Mouse (Mus musculus) adrenal gland (tissue): ENCODE results near the gene D330020A13Rik.
"Not testable (repeated sequence)": the region's sequence is repeated elsewhere in the genome, so short reads cannot be mapped to it uniquely, and the experiment has no call there.

Experiments
- intact Hi-C: fragments of 180-260 bp; cut with DNase I; formaldehyde crosslinking; loops from one replicate; pipeline ENCODE4 v1.15.1; 2025

D330020A13Rik gene

DNA sequence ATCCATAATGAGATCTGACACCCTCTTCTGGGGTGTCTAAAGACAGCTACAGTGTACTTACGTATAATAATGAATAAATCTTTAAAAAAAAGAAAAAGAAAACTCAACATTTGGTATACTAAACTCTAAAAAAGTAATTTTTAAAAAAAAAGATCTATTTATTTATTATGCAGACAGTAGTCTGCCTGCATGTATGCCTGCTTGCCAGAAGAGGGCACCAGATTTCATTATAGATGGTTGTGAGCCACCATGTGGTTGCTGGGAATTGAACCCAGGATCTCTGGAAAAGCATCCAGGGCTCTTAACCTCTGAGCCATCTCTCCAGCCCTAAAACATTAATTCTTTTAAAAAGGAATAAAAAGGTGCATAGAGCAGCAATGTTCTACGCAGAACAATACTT, 2.4 kb downstream of the D330020A13Rik start:
- intact Hi-C loops, result not testable (repeated sequence)

DNA sequence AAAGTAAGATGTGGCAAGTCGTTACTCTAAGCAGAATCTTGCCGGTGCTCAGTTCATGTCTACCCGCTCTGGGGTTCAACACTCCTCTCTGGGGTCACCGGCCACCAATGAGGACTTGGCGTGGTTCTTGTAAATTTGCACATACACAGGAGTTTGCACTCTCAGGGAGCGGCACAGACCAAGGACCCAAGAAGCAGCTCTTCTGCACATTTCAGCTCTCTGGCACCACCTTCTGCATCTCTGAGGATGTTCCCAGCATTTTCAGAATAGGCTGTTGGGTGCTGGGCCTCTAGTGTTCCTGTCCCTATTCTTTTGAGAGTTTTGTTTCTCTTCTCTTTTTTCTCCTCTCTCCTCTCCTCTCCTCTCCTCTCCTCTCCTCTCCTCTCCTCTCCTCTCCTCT, 7.0 kb downstream of the D330020A13Rik start:
- intact Hi-C loops, result loop anchor here (2.0 kb wide), 1 partner anchor 78 kb away; no protein-coding TSS in a partner anchor

DNA sequence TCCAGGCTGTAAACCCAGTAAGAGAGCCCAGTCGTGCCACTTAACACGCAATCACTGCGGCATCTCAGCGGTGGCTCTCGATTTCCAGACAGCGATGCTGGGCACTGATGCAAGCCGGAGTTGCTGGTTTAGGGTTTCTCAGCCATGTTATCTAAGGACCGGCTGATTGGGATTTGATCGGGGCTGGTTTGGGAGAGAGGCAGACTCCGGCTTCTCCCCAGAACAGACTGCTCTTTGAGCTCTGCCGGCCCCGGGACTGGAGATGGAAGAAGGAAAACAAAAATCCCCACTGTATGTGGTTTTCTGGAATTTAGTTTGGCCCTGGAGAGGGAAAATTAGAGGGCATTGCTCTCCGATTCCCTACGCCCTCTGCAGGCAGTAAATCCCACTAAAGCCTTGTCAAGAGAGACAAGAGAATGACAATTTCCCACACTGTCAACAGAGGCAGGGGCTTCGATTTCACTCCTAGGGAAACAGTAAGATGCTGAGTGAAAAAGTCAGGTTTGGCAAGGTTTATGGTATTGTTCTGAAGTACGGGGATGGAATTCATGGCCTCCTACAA, 8.7 kb downstream of the D330020A13Rik start:
- intact Hi-C loops, result no loop called here

DNA sequence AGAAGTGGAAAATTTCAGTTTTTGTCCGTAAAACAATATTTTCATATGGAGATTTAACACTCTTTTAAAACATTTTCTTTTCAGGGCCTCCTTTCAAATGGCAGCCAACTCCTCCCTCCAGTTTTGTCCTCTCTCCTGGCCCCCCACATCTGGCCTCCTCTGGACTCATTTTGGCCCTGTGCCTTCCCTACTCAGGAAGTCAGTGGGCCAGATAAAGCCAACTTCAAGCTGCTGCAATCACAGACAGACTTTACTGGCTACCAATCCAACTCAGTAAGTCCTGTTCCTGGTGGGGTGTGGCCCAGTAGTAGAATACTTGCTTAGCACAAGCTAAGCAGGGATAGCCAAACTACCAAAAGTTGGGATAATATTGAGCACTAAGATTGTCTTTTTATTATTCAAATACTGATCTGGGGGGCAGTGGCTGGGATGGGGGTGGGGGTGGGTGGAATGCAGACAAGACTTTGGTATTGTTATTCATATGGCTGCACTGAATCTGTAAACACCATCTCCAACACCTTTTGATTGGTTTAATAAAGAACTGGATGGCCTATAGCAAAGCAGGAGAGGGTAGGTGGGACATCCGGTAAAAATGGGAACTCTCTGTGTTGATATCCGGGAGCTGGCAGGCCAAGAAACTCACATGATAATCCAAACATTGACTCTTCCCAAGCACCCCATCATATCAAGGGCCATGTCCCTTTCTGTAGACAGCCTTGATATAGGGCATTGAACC, 12.9 kb downstream of the D330020A13Rik start:
- intact Hi-C loops, result no loop called here

DNA sequence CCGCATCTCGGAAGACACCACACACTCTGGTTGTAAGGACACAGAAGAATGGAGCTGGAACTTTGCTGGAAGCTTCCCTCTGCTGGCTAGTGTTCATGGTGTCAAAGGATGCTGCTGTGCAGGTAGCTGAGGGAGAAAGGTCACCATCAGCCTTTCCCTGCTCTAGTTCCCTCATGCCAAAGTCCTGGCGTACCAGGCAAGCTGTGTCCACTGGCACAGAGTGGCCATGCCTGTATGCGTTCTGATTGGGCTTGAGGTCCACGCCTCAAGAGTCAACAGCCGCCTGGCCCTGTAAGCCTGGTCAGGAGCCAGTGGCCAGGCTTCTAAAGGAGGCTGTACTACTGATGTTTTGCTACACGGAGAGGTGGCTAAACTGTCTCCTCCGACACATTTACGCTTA, 15.2 kb downstream of the D330020A13Rik start:
- intact Hi-C loops, result no loop called here

DNA sequence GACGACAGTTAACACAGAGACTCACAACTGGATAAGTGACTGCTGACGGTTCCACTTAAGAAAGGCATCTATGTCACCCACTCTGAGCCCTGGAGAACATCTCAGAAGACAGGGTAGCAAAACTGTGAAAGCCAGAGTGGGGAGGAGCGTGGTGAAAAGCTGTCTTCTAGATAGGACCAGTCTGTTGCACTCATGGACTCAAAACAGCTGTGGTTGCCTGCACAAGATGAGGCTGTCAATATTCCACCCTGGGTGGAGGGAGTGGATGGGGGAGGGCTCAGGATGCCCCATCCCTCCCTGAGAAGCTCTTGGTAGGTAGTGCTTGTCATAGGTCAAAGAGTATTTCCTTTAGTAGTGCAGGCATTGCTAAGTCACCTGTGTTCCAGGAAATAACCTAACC, 15.6 kb downstream of the D330020A13Rik start:
- intact Hi-C loops, result no loop called here

DNA sequence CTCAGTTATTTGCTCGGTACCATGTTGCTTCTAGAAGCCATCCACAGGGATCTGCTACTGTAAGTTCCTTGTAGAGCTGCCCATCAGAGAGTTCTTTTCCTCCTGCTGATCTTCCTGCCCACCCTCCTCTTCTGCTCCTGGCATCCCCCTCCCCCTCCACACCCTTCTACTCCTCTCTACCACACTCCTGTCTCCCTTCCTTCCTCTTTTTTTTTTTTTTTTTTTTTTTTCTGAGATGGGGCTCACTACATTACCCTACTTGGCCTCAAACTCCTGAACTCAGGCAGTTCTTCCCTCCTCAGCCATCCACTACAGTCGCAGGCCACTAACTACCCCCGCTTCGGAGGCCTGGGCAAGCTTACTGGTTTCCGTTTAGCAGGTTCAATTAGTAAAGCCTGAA, 18.3 kb downstream of the D330020A13Rik start:
- intact Hi-C loops, result no loop called here

DNA sequence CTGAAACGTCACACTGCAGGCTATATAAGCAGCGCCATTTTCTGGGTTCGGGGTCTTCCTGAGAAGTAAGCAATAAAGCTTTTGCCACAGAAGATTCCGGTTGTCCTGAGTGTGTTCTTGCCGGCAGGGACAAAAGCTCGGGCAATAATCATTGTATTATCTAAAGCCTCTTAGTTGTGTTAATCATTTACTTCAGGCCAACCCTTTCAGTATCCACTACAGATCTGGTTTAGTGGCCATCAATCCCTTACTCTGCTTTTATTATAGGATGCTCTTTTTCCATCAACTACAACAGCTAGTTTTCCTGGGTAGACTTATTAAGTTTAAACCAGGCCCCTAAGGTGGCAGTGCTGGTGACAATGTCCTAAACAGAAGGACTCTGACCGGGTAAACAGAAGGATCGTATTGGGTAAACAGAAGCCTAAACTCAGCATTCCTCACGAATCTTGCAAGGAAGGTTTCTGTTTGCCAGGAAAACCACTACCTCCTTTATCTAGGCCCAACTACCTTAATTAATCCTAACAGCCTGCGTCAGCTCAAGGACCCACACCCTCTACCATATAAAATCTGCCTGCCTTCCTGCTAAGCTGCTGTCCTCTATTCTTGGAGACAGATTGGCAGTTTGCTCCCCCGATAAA, 24.3 kb downstream of the D330020A13Rik start:
- intact Hi-C loops, result no loop called here

DNA sequence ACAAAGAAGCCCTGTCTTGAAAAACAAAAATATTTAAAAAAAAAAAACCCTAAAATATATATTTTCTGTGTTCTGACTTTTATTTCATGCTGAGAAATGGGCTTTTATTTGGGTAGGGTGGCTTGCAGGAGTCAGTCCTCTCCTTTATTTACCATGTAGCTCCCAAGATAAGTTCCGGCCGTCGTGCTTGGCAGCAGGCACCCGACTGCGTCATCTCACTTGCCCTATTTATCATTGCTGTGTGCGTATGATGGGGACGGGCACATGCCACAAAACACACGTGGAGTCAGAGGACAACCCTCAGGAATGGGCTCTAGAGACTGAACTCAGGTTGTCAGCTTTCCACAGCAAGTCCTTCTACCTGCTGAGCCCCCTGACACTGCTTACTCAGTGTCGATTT, 25.0 kb downstream of the D330020A13Rik start:
- intact Hi-C loops, result no loop called here

DNA sequence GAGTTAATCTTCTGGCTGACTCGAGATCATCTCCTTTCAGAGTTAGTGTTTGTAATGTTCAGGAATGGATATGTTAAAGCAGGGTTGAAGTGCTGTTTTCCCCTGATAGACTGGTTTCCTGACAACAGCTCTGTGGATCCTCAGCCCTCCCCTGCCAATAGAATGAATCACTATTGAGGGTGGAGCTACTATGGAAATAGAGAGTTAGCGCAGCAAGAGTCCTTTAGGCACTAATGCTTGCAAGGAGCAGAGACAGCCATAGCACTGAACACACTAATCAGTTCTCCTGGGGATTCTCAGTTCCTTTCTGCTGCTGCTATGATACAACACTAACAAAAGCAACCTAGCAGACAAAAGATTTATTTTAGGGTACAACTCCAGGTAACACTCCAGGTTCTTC, 26.2 kb downstream of the D330020A13Rik start:
- intact Hi-C loops, result no loop called here

DNA sequence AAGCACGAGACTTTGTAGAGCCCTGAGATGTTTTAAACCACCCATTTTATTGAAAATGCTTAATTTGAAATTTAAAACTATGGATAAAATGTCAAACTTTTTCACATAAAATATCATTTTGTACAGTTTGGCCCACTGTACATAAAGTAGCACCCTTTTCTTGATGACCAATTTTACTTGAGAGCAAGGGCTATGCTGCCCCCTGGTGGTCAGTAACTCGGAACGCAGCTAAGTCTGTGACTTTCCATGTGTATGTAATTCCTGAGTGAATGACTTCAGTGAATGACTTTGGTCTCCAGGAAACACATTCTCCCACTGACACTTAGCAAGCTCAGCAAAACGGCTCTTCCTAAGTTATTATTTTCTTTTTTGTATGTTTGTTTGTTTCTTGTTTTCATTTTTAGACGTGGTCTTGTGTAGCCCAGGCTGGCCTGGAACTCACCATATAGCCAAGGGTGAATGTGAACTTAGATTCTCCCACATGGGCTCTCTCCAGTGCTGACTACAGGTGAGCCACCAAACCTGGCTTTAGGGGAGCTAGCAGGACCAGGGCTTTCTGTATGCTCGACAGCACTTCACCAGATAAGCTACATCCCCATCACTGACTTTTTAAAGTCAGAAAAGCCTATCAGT, 30.2 kb downstream of the D330020A13Rik start:
- intact Hi-C loops, result loop anchor here (2.0 kb wide), 1 partner anchor 102 kb away; no protein-coding TSS in a partner anchor

DNA sequence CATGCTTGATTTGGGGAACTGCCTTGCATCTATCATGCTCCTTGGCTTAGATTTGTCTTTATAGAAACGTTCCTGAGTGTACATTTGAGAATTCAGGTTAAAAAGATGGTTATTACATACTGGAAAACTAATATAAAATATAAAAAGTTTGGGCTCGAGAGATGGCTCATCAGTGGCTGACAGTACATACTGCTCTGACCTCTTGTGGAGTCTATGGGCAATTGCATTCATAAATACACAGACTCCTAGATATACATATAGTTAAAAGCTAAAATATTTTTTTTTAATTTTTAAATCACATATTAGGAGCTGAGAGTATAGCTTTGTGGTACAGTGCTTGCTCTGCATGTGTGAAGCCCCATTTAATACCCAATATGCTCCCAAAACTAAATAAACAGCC, 38.2 kb downstream of the D330020A13Rik start:
- intact Hi-C loops, result no loop called here

DNA sequence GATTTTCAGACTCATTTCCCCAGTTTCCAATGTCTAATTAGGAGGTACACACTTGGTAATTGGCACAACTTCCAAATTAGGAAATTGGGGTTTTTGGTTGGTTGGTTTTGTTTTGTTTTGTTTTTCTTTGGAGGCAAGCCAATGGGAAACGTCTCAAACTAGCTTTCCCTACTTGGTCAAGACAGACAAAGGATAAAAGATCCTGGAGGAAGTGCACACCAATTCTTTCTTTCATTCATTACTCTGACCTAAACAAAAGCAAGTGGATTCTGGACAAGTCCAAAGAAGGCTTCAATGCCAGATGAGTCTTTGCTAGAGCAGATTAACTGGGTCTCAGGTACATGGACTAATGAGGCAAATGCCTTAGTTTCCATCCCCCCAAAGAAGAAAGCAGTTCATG, 49.8 kb downstream of the D330020A13Rik start:
- intact Hi-C loops, result no loop called here
